Mouse (Mus musculus) small intestine, adult 10 weeks (tissue): Measurements from ENCODE around the gene Dst. TPM values are rescaled to one million over a fixed set of nuclear protein-coding genes. Genes with fewer than 3 reads are reported as not detected.

Experiments
- polyA plus RNA-seq: library from polyadenylated mRNA; stranded (reverse); fragments of 350-450 nt; fragmentation: Illumina TruSeq; extraction: RNeasy Lipid Tissue Mini Kit (QIAGEN cat#74804); gene quantifications from one replicate; pipeline ENCODE4 v1.2.3, GENCODE M21; 2014; ENCODE audit warnings: low replicate concordance

Gene Dst
- 25.6 TPM for polyA plus RNA-seq

DNA sequence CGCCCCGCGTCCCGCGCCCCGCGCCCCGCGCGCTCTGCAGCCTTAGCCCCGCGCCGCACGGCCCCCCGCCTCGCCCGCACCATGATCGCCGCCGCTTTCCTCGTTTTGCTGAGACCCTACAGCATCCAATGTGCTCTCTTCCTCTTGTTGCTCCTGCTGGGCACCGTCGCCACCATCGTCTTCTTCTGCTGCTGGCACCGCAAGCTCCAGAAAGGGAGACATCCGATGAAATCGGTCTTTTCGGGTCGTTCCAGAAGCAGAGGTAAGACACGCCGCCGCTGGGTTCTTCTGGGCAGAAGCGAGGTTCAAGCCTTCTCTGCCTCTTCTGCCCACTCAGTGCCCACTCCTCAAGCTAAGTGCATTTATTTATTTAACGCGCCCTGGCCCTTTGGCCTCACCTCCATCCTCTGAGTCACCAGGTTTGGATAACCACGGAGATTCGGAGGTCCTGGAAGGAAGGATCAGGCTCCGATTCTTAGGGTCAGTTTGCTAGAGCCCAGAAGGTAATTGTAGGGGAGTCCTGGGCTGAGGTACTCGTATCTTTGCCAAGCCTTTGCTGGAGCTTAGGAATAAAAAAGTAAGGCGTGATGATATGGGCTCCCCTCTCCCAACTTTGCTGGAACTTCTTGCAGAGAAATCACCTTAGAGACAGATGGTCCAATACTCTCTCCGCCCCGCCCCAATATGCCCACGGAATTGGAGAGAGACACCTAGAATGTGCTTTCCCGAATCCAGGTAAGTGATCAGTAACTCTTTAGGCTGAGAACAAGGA lies at the start of gene Dst:
TSS of gene Dst (plus strand) at position 35 of the 772 bp plus-strand sequence.

DNA sequence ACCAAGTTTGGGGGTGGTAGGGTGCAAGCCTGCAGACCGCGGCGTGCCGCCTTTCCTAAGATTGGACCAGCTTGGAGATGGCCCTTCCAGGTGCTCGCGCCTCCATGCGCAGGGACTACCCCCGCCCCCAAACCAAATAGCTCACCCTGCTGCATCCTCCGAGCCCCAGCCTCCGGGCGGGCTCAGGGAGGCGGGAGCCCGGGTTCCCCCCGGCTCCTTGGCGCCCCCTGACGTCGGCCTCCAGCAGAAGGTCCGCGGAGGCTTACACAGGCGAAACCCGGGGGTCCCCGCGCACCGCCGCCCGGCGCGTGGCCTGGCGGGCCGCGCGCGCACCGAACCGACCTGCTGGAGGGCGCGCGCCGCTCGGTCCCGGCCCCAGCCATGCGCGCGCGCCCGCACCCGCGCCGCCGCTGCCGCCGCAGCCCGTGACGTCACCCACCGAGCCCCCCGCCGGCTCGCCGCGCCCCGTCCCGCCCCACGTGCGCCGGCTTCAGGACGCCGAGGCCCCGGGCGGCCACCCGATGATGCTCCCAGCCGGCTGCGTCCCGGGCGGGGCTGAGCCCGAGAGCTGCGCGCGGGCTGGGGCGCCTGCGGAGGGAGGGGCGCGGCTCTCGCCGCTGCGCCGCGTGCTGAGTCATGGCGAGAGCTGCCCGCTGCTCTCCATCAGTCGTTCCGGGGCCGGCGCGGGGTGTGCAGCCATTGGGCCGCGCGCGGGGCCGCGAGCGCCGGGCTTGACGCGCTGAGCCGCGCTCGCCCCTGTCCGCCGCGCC lies 419 bp upstream of the Dst start, which contains the start of gene Bend6:
TSS of gene Bend6 (minus strand) at position 396 of the 770 bp plus-strand sequence.

Other genes with a start within 250 kb of the Dst start
- 6.6 TPM for gene Prim2, start 238.4 kb upstream of the Dst start, polyA plus RNA-seq
- gene Rab23, start 188.3 kb upstream of the Dst start, polyA plus RNA-seq: 4.4 TPM
- gene Bag2, start 150.4 kb upstream of the Dst start, polyA plus RNA-seq: 4.5 TPM
- 25.6 TPM for gene Zfp451, start 93.6 kb upstream of the Dst start, polyA plus RNA-seq
- gene Bend6, start 409 bp upstream of the Dst start, polyA plus RNA-seq: 1.2 TPM